Mouse (Mus musculus) neural tube, embryonic 11.5 days (tissue): ENCODE data around the gene Smyd3. TPM values are rescaled to one million over a fixed set of nuclear protein-coding genes. Genes with fewer than 3 reads are reported as not detected.

Experiments used
- ATAC-seq: fragments of 200-750 bp; cut with Nextera tagmentation; 2 replicates; pipeline ENCODE4 v1.8.0; 2017; ENCODE audit warnings: moderate number of reproducible peaks, mild to moderate bottlenecking, moderate TSS enrichment, moderate library complexity; ENCODE audit not compliant: insufficient read depth, low FRiP score, low TSS enrichment
- DNase-seq: peaks from one replicate; pipeline ENCODE4 v3.0.0-alpha.2; 2015; ENCODE audit warnings: low spot score
- H3K27ac ChIP-seq: fragments of 300-500 bp; sonication (generic); 2 replicates; pipeline ENCODE4 v1.5.1; 2014; ENCODE audit warnings: low read depth, mild to moderate bottlenecking, low read length
- H3K27me3 ChIP-seq: fragments of 300-500 bp; sonication (generic); 2 replicates; pipeline ENCODE4 v1.6.1; 2014; ENCODE audit warnings: mild to moderate bottlenecking, low read length, mixed read lengths; ENCODE audit not compliant: control insufficient read depth, insufficient read depth
- H3K36me3 ChIP-seq: fragments of 300-500 bp; sonication (generic); 2 replicates; pipeline ENCODE4 v1.6.1; 2014; ENCODE audit warnings: mild to moderate bottlenecking, low read length, moderate library complexity, mixed read lengths; ENCODE audit not compliant: control insufficient read depth, insufficient read depth
- H3K4me1 ChIP-seq: fragments of 300-500 bp; sonication (generic); 2 replicates; pipeline ENCODE4 v1.6.1; 2014; ENCODE audit warnings: low read length, mixed read lengths; ENCODE audit not compliant: control insufficient read depth, insufficient read depth
- H3K4me2 ChIP-seq: fragments of 300-500 bp; sonication (generic); 2 replicates; pipeline ENCODE4 v1.6.1; 2014; ENCODE audit warnings: low read depth, mild to moderate bottlenecking, moderate library complexity
- H3K4me3 ChIP-seq: fragments of 300-500 bp; sonication (generic); 2 replicates; pipeline ENCODE4 v1.5.1; 2014; ENCODE audit warnings: low read depth, low read length
- H3K9ac ChIP-seq: fragments of 300-500 bp; sonication (generic); 2 replicates; pipeline ENCODE4 v1.6.1; 2014; ENCODE audit warnings: mild to moderate bottlenecking, low read length
- H3K9me3 ChIP-seq: fragments of 300-500 bp; sonication (generic); 2 replicates; pipeline ENCODE4 v1.6.1; 2016; ENCODE audit warnings: low read length; ENCODE audit not compliant: control insufficient read depth
- WGBS: fragments of 180-500 bp; shearing (Covaris S2); extraction: QIAGEN DNeasy Blood & Tissue Kit; methylation state at CpG from one replicate; pipeline ENCODE4 v1.1.7; 2014; 5-methylcytosine and 5-hydroxymethylcytosine counted together
- polyA plus RNA-seq: library from polyadenylated mRNA; unstranded; fragments of >200 nt; fragmentation: Nextera tagmentation; extraction: Ambion mirVana; gene quantifications from 2 replicates; pipeline ENCODE4 v1.2.1, GENCODE M21; 2014

Smyd3 gene
- polyA plus RNA-seq, 1 experiment from 2014 or later, result 19.7 TPM

GRCm38 (mm10) chr1:179126287-179126686, 391.6 kb downstream of the Smyd3 start:
- H3K4me1 ChIP-seq, result no peaks in the 10 kb centered on the region; the same call in 1 of the 2 replicates
- ATAC-seq (no peak), DNase-seq (no peak)
- no peak overlapping the region for H3K27ac ChIP-seq
- H3K36me3 ChIP-seq, result no peaks in the 10 kb centered on the region
- H3K4me3 ChIP-seq, result no peak overlapping the region
- no peaks in the 10 kb centered on the region for H3K9me3 ChIP-seq
- WGBS, result 84% methylated on average over 3 of the region's 3 CpGs
- no peaks in the 10 kb centered on the region for H3K27me3 ChIP-seq
- H3K9ac ChIP-seq, result no peak overlapping the region
- no peak overlapping the region for H3K4me2 ChIP-seq

- Histone ChIP-seq H3K9ac (no peak overlapping the region), H3K27ac (no peak overlapping the region), H3K27me3 (no peaks in the 10 kb centered on the region), H3K4me1 (peaks cover 11% of the 10 kb centered on the region), H3K9me3 (no peaks in the 10 kb centered on the region), H3K36me3 (no peaks in the 10 kb centered on the region), H3K4me3 (no peak overlapping the region), H3K4me2 (no peak overlapping the region)
- ATAC-seq (no peak), DNase-seq (no peak)
- WGBS, result 79% methylated on average over 11 of the region's 11 CpGs
These were observed 395.2 kb downstream of the Smyd3 start for GRCm38 (mm10) chr1:179122476-179123229.

GRCm38 (mm10) chr1:179120217-179120966, 397.4 kb downstream of the Smyd3 start:
- WGBS, result 36% methylated on average over 9 of the region's 9 CpGs
- ATAC-seq (peak; percentile 88), DNase-seq (peak; percentile 56)
- Histone ChIP-seq H3K4me1 (peaks cover 11% of the 10 kb centered on the region), H3K4me2 (no peak overlapping the region), H3K9ac (no peak overlapping the region), H3K27ac (no peak overlapping the region), H3K4me3 (no peak overlapping the region), H3K9me3 (no peaks in the 10 kb centered on the region), H3K36me3 (no peaks in the 10 kb centered on the region), H3K27me3 (no peaks in the 10 kb centered on the region)

- no peak overlapping the region for H3K4me3 ChIP-seq
- ATAC-seq, result no peak
- 84% methylated on average over 7 of the region's 7 CpGs for WGBS
- H3K4me1 ChIP-seq, result peaks cover 11% of the 10 kb centered on the region
- H3K27ac ChIP-seq, result no peak overlapping the region
- H3K36me3 ChIP-seq, result no peaks in the 10 kb centered on the region
- H3K9ac ChIP-seq, result no peak overlapping the region
- H3K27me3 ChIP-seq, result no peaks in the 10 kb centered on the region
- no peak overlapping the region for H3K4me2 ChIP-seq
- no peaks in the 10 kb centered on the region for H3K9me3 ChIP-seq
- no peak for DNase-seq
These were observed 399.2 kb downstream of the Smyd3 start for GRCm38 (mm10) chr1:179118673-179119072.

GRCm38 (mm10) chr1:179116729-179117663, 400.8 kb downstream of the Smyd3 start:
- WGBS, result 85% methylated on average over 10 of the region's 10 CpGs
- Histone ChIP-seq H3K9ac (no peak overlapping the region), H3K27me3 (no peaks in the 10 kb centered on the region), H3K4me1 (peaks cover 11% of the 10 kb centered on the region), H3K4me2 (no peak overlapping the region), H3K9me3 (no peaks in the 10 kb centered on the region), H3K4me3 (no peak overlapping the region), H3K27ac (no peak overlapping the region), H3K36me3 (no peaks in the 10 kb centered on the region)
- no peak for ATAC-seq
- DNase-seq, result no peak

- ATAC-seq (no peak), DNase-seq (no peak)
- H3K9ac ChIP-seq, result no peak overlapping the region
- no peaks in the 10 kb centered on the region for H3K36me3 ChIP-seq
- no peaks in the 10 kb centered on the region for H3K27me3 ChIP-seq
- no peak overlapping the region for H3K4me2 ChIP-seq
- H3K4me1 ChIP-seq, result peaks cover under 1% of the 10 kb centered on the region; the same call in 1 of the 2 replicates
- H3K27ac ChIP-seq, result no peak overlapping the region
- 91% methylated on average over 7 of the region's 7 CpGs for WGBS
- no peaks in the 10 kb centered on the region for H3K9me3 ChIP-seq
- no peak overlapping the region for H3K4me3 ChIP-seq
These were observed 402.9 kb downstream of the Smyd3 start for GRCm38 (mm10) chr1:179114833-179115495.

GRCm38 (mm10) chr1:179114385-179114784, 403.5 kb downstream of the Smyd3 start:
- DNase-seq (no peak), ATAC-seq (no peak)
- H3K36me3 ChIP-seq, result no peaks in the 10 kb centered on the region
- H3K27ac ChIP-seq, result no peak overlapping the region
- no peak overlapping the region for H3K9ac ChIP-seq
- no peaks in the 10 kb centered on the region for H3K27me3 ChIP-seq
- no peak overlapping the region for H3K4me3 ChIP-seq
- no peaks in the 10 kb centered on the region for H3K9me3 ChIP-seq
- no peaks in the 10 kb centered on the region for H3K4me1 ChIP-seq
- WGBS, result 92% methylated on average over 3 of the region's 3 CpGs
- H3K4me2 ChIP-seq, result no peak overlapping the region

- DNase-seq, result no peak
- no peak overlapping the region for H3K9ac ChIP-seq
- no peaks in the 10 kb centered on the region for H3K36me3 ChIP-seq
- WGBS, result 42% methylated on average over 7 of the region's 7 CpGs
- H3K4me3 ChIP-seq, result no peak overlapping the region
- no peak overlapping the region for H3K4me2 ChIP-seq
- no peak for ATAC-seq
- H3K4me1 ChIP-seq, result peaks cover 11% of the 10 kb centered on the region
- no peaks in the 10 kb centered on the region for H3K27me3 ChIP-seq
- no peaks in the 10 kb centered on the region for H3K9me3 ChIP-seq
- no peak overlapping the region for H3K27ac ChIP-seq
These were observed 409.1 kb downstream of the Smyd3 start for GRCm38 (mm10) chr1:179108759-179109158.
